ENCODE assay signal across 37 mouse cellular contexts in the genomic region with DNA sequence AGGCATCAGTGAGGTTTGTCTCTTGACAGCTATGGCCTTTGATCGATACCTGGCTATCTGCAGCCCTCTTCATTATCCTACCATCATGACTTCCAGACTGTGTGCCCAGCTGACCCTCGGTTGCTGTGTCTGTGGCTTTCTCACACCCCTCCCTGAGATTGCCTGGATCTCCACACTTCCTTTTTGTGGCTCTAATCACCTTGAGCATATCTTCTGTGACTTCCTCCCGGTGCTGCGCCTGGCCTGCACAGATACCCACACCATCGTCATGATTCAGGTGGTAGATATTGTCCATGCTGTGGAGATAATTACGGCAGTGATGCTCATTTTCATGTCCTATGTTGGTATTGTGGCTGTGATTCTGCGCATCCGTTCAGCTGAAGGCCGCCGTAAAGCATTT. TPM values are rescaled to one million over a fixed set of nuclear protein-coding genes. Genes with fewer than 3 reads are reported as not detected.
DNase-seq lines count a peak whose midpoint lies in the region; ATAC-seq and TF ChIP-seq lines count a peak whose summit lies in the region.
"Had no signal": no experiment of that assay in that cellular context is flagged by ENCODE, and none has a peak within 500 bp of the region (broad histone marks: within the 10 kb centered on the region; RNA-seq: fewer than 3 reads in every experiment).

No protein-coding gene starts in this region.

- no peak for DNase-seq in liver, embryonic 11.5 days (ENCODE audit: low spot score)
- no peak for DNase-seq in liver
- no peak for DNase-seq in liver, postnatal 0 days
- no peak for DNase-seq in heart, postnatal 14 days
- no peak for DNase-seq in midbrain, embryonic 14.5 days
- DNase-seq in spleen, adult 18-20 months, result no peak
- DNase-seq in right cerebral cortex, postnatal 25 days, result no peak
- DNase-seq: adrenal gland, postnatal 14 days; cerebellum, adult 11 months; cerebellum, adult 9-10 months; kidney, adult 8-10 months; kidney, postnatal 4 days; layer of hippocampus, postnatal 36 days; lung, postnatal 36 days; thymus, adult 2 months; thymus, postnatal 36 days had no signal

- H3K27ac ChIP-seq in liver, embryonic 11.5 days (ENCODE audit: low read depth, low read length), result no peak overlapping the region
- H3K27ac ChIP-seq in liver, embryonic 12.5 days, result no peak overlapping the region
- no peak overlapping the region for H3K27ac ChIP-seq in liver, postnatal 0 days (ENCODE audit: low read depth)
- no peak overlapping the region for H3K27ac ChIP-seq in midbrain, embryonic 14.5 days (replicated peaks; ENCODE audit: low read depth, low read length)
- H3K27ac ChIP-seq: embryonic facial prominence, embryonic 13.5 days; forebrain, embryonic 12.5 days; hindbrain, embryonic 12.5 days; hindbrain, postnatal 0 days; intestine, embryonic 15.5 days; kidney, postnatal 0 days; midbrain, embryonic 15.5 days had no signal

- no peak overlapping the region for H3K9ac ChIP-seq in liver, embryonic 11.5 days (ENCODE audit: low read depth, low read length)
- no peak overlapping the region for H3K9ac ChIP-seq in liver, embryonic 12.5 days
- no peak overlapping the region for H3K9ac ChIP-seq in liver, postnatal 0 days (replicated peaks)
- H3K9ac ChIP-seq in midbrain, embryonic 14.5 days (replicated peaks; ENCODE audit: low read length), result no peak overlapping the region
- H3K9ac ChIP-seq: embryonic facial prominence, embryonic 13.5 days; forebrain, embryonic 12.5 days; hindbrain, embryonic 12.5 days; intestine, embryonic 15.5 days; midbrain, embryonic 15.5 days had no signal

- no peak for TF ChIP-seq CTCF in liver, postnatal 0 days (IDR thresholded peaks at IDR 0.05; ENCODE audit: low read depth)

- H3K4me3 ChIP-seq in liver, embryonic 11.5 days (ENCODE audit: low read depth, low read length), result no peak overlapping the region
- no peak overlapping the region for H3K4me3 ChIP-seq in liver, embryonic 12.5 days
- no peak overlapping the region for H3K4me3 ChIP-seq in liver, postnatal 0 days (ENCODE audit: low read depth, low read length)
- H3K4me3 ChIP-seq in midbrain, embryonic 14.5 days (replicated peaks; ENCODE audit: low read depth, low read length), result no peak overlapping the region
- H3K4me3 ChIP-seq: embryonic facial prominence, embryonic 13.5 days; erythroblast, embryonic 14.5 days; forebrain, embryonic 12.5 days; hindbrain, embryonic 12.5 days; intestine, embryonic 15.5 days; midbrain, embryonic 15.5 days had no signal

- H3K9me3 ChIP-seq in liver, embryonic 11.5 days (ENCODE audit: control insufficient read depth, low read length), result no peaks in the 10 kb centered on the region
- H3K9me3 ChIP-seq in liver, embryonic 12.5 days (replicated peaks), result no peaks in the 10 kb centered on the region
- no peaks in the 10 kb centered on the region for H3K9me3 ChIP-seq in liver, postnatal 0 days (ENCODE audit: low read length)
- no peaks in the 10 kb centered on the region for H3K9me3 ChIP-seq in midbrain, embryonic 14.5 days (ENCODE audit: control insufficient read depth, low read length)
- H3K9me3 ChIP-seq: embryonic facial prominence, embryonic 13.5 days; forebrain, embryonic 12.5 days; hindbrain, embryonic 12.5 days; intestine, embryonic 15.5 days; midbrain, embryonic 15.5 days had no signal

- no peaks in the 10 kb centered on the region for H3K4me1 ChIP-seq in liver, embryonic 11.5 days (replicated peaks; ENCODE audit: control insufficient read depth, insufficient read depth, low read length)
- peaks cover 8% of the 10 kb centered on the region for H3K4me1 ChIP-seq in liver, embryonic 12.5 days
- no peaks in the 10 kb centered on the region for H3K4me1 ChIP-seq in liver, postnatal 0 days (ENCODE audit: insufficient read depth)
- H3K4me1 ChIP-seq in midbrain, embryonic 14.5 days (ENCODE audit: control insufficient read depth, insufficient read depth, low read length), result no peaks in the 10 kb centered on the region
- H3K4me1 ChIP-seq: embryonic facial prominence, embryonic 13.5 days; forebrain, embryonic 12.5 days; hindbrain, embryonic 12.5 days; intestine, embryonic 15.5 days; midbrain, embryonic 15.5 days had no signal

- ATAC-seq in liver, embryonic 11.5 days (replicated peaks; ENCODE audit: low FRiP score), result peak; percentile 48
- peak; percentile 59 for ATAC-seq in liver, embryonic 12.5 days
- peak; percentile 17; the same call in 1 of the 2 replicates for ATAC-seq in liver, postnatal 0 days
- ATAC-seq in midbrain, embryonic 14.5 days (ENCODE audit: low FRiP score, low TSS enrichment), result no peak
- ATAC-seq: hindbrain, postnatal 0 days; intestine, embryonic 15.5 days; midbrain, embryonic 15.5 days had no signal

- no peaks in the 10 kb centered on the region for H3K36me3 ChIP-seq in liver, embryonic 11.5 days (ENCODE audit: control insufficient read depth, insufficient read depth, low read length)
- H3K36me3 ChIP-seq in liver, embryonic 12.5 days, result no peaks in the 10 kb centered on the region
- no peaks in the 10 kb centered on the region for H3K36me3 ChIP-seq in liver, postnatal 0 days (replicated peaks; ENCODE audit: insufficient read depth, low read length)
- no peaks in the 10 kb centered on the region for H3K36me3 ChIP-seq in midbrain, embryonic 14.5 days (ENCODE audit: control insufficient read depth, insufficient read depth, low read length)
- H3K36me3 ChIP-seq: embryonic facial prominence, embryonic 13.5 days; forebrain, embryonic 12.5 days; hindbrain, embryonic 12.5 days; intestine, embryonic 15.5 days; midbrain, embryonic 15.5 days had no signal

- H3K27me3 ChIP-seq in liver, embryonic 11.5 days (replicated peaks; ENCODE audit: control insufficient read depth, insufficient read depth, low read length), result no peaks in the 10 kb centered on the region
- no peaks in the 10 kb centered on the region for H3K27me3 ChIP-seq in liver, embryonic 12.5 days (replicated peaks)
- no peaks in the 10 kb centered on the region for H3K27me3 ChIP-seq in liver, postnatal 0 days (ENCODE audit: insufficient read depth, low read length)
- no peaks in the 10 kb centered on the region for H3K27me3 ChIP-seq in midbrain, embryonic 14.5 days (ENCODE audit: control insufficient read depth, insufficient read depth, low read length)
- H3K27me3 ChIP-seq: embryonic facial prominence, embryonic 13.5 days; forebrain, embryonic 12.5 days; hindbrain, embryonic 12.5 days; intestine, embryonic 15.5 days; midbrain, embryonic 15.5 days had no signal

- peak; percentile 59 for TF ChIP-seq EP300 in liver, postnatal 0 days (IDR thresholded peaks at IDR 0.05; ENCODE audit: low read depth)

- WGBS in liver, embryonic 11.5 days, result 60% methylated on average over 10 of the region's 10 CpGs
- 42% methylated on average over 10 of the region's 10 CpGs for WGBS in liver, embryonic 12.5 days (ENCODE audit: insufficient replicate concordance)
- WGBS in liver, postnatal 0 days (ENCODE audit: insufficient replicate concordance), result 50% methylated on average over 10 of the region's 10 CpGs
- WGBS in midbrain, embryonic 14.5 days, result 94% methylated on average over 10 of the region's 10 CpGs

- intact Hi-C loops in heart, postnatal 14 days (cut with DNase I), result no loop called here

- no peak overlapping the region for H3K4me2 ChIP-seq in liver, embryonic 11.5 days
- H3K4me2 ChIP-seq in liver, embryonic 12.5 days, result no peak overlapping the region
- no peak overlapping the region for H3K4me2 ChIP-seq in liver, postnatal 0 days (ENCODE audit: low read depth, low read length)
- H3K4me2 ChIP-seq in midbrain, embryonic 14.5 days (ENCODE audit: low read length), result no peak overlapping the region
- H3K4me2 ChIP-seq: embryonic facial prominence, embryonic 13.5 days; forebrain, embryonic 12.5 days; hindbrain, embryonic 12.5 days; intestine, embryonic 15.5 days; midbrain, embryonic 15.5 days had no signal

RNA-seq across cellular contexts. Expression of a gene that starts 3.7 kb away (rescaled TPM):
- 0.12 and 0.27 TPM in 2 replicates for polyA plus RNA-seq in liver, embryonic 11.5 days (2014; fragmentation: Nextera tagmentation; extraction: Ambion mirVana)
- 0.61 and 0.62 TPM in 2 replicates for polyA plus RNA-seq in liver, embryonic 12.5 days (2016; fragmentation: Nextera tagmentation; extraction: Ambion mirVana)
- 0.13 and 0.40 TPM in 2 replicates for polyA plus RNA-seq in liver, postnatal 0 days (2015; fragmentation: Nextera tagmentation; extraction: Ambion mirVana)
- total RNA-seq in heart, postnatal 14 days (2021), result not detected
- not detected in 2 replicates for polyA plus RNA-seq in midbrain, embryonic 14.5 days (2014; fragmentation: Nextera tagmentation; extraction: Ambion mirVana)
- total RNA-seq: adrenal gland, postnatal 14 days; gastrocnemius, adult 18-20 months; gastrocnemius, postnatal 4 days; heart, adult 8-10 months; heart, postnatal 25 days; hindbrain, postnatal 0 days; layer of hippocampus, adult 8-10 months; layer of hippocampus, postnatal 36 days; left cerebral cortex, postnatal 14 days; liver, adult 2 months; neutrophil, adult 5-6 weeks had no signal
- polyA plus RNA-seq: embryonic facial prominence, embryonic 13.5 days; erythroblast, embryonic 14.5 days; forebrain, embryonic 12.5 days; heart, embryonic 14.5 days; hindbrain, embryonic 12.5 days; hindbrain, postnatal 0 days; intestine, embryonic 15.5 days; kidney, postnatal 0 days; limb, embryonic 11.5 days; liver, adult 2 months; lung, embryonic 16.5 days; midbrain, embryonic 15.5 days; neural tube, embryonic 11.5 days; thymus, adult 2 months had no signal

RNA-seq across cellular contexts. Expression of a gene that starts 13.5 kb away (rescaled TPM):
- 23.1 and 26.0 TPM in 2 replicates for polyA plus RNA-seq in liver, embryonic 11.5 days (2014; fragmentation: Nextera tagmentation; extraction: Ambion mirVana)
- 46.8 and 50.0 TPM in 2 replicates for polyA plus RNA-seq in liver, embryonic 12.5 days (2016; fragmentation: Nextera tagmentation; extraction: Ambion mirVana)
- polyA plus RNA-seq in liver, postnatal 0 days (2015; fragmentation: Nextera tagmentation; extraction: Ambion mirVana), result 6.7 and 9.4 TPM in 2 replicates
- total RNA-seq in heart, postnatal 14 days (2021), result 10 to 100 TPM; 14.0 to 15.5 TPM
- polyA plus RNA-seq in midbrain, embryonic 14.5 days (2014; fragmentation: Nextera tagmentation; extraction: Ambion mirVana), result 0.04 and 0.16 TPM in 2 replicates
- total RNA-seq: hindbrain, postnatal 0 days had no signal
- polyA plus RNA-seq: liver, adult 2 months had no signal

RNA-seq across cellular contexts. Expression of a gene that starts 27.8 kb away (rescaled TPM):
- polyA plus RNA-seq in liver, embryonic 11.5 days (2014; fragmentation: Nextera tagmentation; extraction: Ambion mirVana), result not detected in 2 replicates
- not detected in 2 replicates for polyA plus RNA-seq in liver, embryonic 12.5 days (2016; fragmentation: Nextera tagmentation; extraction: Ambion mirVana)
- polyA plus RNA-seq in liver, postnatal 0 days (2015; fragmentation: Nextera tagmentation; extraction: Ambion mirVana), result not detected in 2 replicates
- total RNA-seq in heart, postnatal 14 days (2021), result not detected
- not detected in 2 replicates for polyA plus RNA-seq in midbrain, embryonic 14.5 days (2014; fragmentation: Nextera tagmentation; extraction: Ambion mirVana)
- total RNA-seq: adrenal gland, postnatal 14 days; gastrocnemius, adult 18-20 months; gastrocnemius, postnatal 4 days; heart, adult 8-10 months; heart, postnatal 25 days; hindbrain, postnatal 0 days; layer of hippocampus, adult 8-10 months; layer of hippocampus, postnatal 36 days; left cerebral cortex, postnatal 14 days; liver, adult 2 months; neutrophil, adult 5-6 weeks had no signal
- polyA plus RNA-seq: embryonic facial prominence, embryonic 13.5 days; erythroblast, embryonic 14.5 days; forebrain, embryonic 12.5 days; heart, embryonic 14.5 days; hindbrain, embryonic 12.5 days; hindbrain, postnatal 0 days; intestine, embryonic 15.5 days; kidney, postnatal 0 days; limb, embryonic 11.5 days; liver, adult 2 months; lung, embryonic 16.5 days; midbrain, embryonic 15.5 days; neural tube, embryonic 11.5 days had no signal

RNA-seq across cellular contexts. Expression of a gene that starts 38.1 kb away (rescaled TPM):
- not detected in 2 replicates for polyA plus RNA-seq in liver, embryonic 11.5 days (2014; fragmentation: Nextera tagmentation; extraction: Ambion mirVana)
- polyA plus RNA-seq in liver, embryonic 12.5 days (2016; fragmentation: Nextera tagmentation; extraction: Ambion mirVana), result not detected in 2 replicates
- not detected in 2 replicates for polyA plus RNA-seq in liver, postnatal 0 days (2015; fragmentation: Nextera tagmentation; extraction: Ambion mirVana)
- not detected for total RNA-seq in heart, postnatal 14 days (2021)
- not detected in 2 replicates for polyA plus RNA-seq in midbrain, embryonic 14.5 days (2014; fragmentation: Nextera tagmentation; extraction: Ambion mirVana)
- total RNA-seq: adrenal gland, postnatal 14 days; gastrocnemius, adult 18-20 months; gastrocnemius, postnatal 4 days; heart, adult 8-10 months; heart, postnatal 25 days; hindbrain, postnatal 0 days; layer of hippocampus, adult 8-10 months; layer of hippocampus, postnatal 36 days; left cerebral cortex, postnatal 14 days; liver, adult 2 months; neutrophil, adult 5-6 weeks had no signal
- polyA plus RNA-seq: erythroblast, embryonic 14.5 days; heart, embryonic 14.5 days; hindbrain, embryonic 12.5 days; hindbrain, postnatal 0 days; intestine, embryonic 15.5 days; kidney, postnatal 0 days; limb, embryonic 11.5 days; liver, adult 2 months; lung, embryonic 16.5 days; midbrain, embryonic 15.5 days; neural tube, embryonic 11.5 days; thymus, adult 2 months had no signal
